Mouse (Mus musculus) lung, postnatal 0 days (tissue): Measurements from ENCODE around the gene Lysmd2.

Experiments used
- CTCF ChIP-seq: IDR thresholded peaks from 2 replicates; pipeline ENCODE4 v1.5.1; 2016; ENCODE audit warnings: antibody characterized with exemption, mild to moderate bottlenecking
- EP300 ChIP-seq: IDR thresholded peaks from 2 replicates; pipeline ENCODE4 v1.6.1; 2016; ENCODE audit warnings: antibody characterized with exemption, mild to moderate bottlenecking, control low read depth

DNA sequence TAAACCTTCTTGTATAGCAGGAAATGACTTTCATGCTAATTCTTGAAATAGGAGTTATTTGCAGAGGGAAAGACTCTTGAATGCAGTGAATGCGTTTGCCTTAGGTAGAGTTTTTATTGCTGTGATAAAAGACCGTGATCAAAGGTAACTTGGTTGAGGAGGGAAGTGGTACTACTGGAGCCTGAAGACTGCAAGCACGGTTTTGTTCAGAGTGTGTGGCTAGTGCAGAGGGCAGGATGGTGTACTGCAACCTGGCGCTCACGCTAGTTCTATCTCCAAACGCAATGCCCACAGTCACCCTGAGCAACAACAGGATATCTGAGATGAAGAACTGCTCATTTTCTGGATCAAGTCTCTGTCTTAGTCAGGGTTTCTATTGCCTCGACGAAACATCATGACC, 8.1 kb downstream of the Lysmd2 start:
- TF ChIP-seq CTCF (no peak), EP300 (no peak)
